ENCODE assay signal across 8 mouse cellular contexts in the genomic region with DNA sequence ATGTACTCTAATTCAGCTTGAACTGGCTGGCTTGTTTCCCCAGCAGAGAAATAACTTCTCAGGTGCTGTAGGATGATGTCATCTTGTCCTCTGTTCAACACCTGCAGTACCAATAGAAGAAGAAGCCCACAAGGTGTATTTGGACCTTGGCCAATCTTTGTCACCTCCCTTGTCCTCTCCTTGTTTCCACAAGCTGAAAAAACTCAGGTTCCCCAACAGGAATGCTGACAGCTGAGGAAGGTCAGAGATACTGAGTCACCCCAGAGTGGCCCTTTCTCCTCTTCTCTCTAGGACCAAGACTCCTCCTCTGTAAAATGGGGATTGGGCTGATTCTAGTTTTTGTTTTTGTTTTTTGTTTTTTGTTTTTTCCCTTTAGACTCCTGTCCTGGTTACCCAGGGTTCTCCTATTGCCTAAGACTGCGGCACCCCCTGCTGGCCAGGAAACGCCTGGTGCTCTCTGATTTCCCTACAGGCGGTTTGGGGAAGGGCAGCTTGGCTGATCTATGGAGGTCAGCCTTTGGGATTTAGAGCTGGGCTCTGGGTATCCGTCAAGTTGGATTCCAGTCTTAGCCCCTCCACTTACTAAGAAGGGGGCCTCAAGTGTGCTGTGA. TPM values are rescaled to one million over a fixed set of nuclear protein-coding genes. Genes with fewer than 3 reads are reported as not detected.
A peak's percentile ranks its signal among the peaks of the same experiment; 100 is the strongest.
DNase-seq lines count a peak whose midpoint lies in the region; ATAC-seq lines count a peak whose summit lies in the region.

No protein-coding gene starts in this region.

- no peak overlapping the region for H3K4me2 ChIP-seq in kidney, embryonic 15.5 days
- H3K4me2 ChIP-seq in neural tube, embryonic 11.5 days (ENCODE audit: low read depth) = no peak overlapping the region
- no peak overlapping the region for H3K4me2 ChIP-seq in stomach, embryonic 16.5 days (ENCODE audit: low read depth, low read length)

- H3K27ac ChIP-seq in kidney, embryonic 15.5 days = no peak overlapping the region
- no peak overlapping the region for H3K27ac ChIP-seq in neural tube, embryonic 11.5 days (ENCODE audit: low read depth, low read length)
- H3K27ac ChIP-seq in stomach, embryonic 16.5 days (ENCODE audit: low read length) = no peak overlapping the region

- H3K36me3 ChIP-seq in kidney, embryonic 15.5 days = no peaks in the 10 kb centered on the region
- no peaks in the 10 kb centered on the region for H3K36me3 ChIP-seq in neural tube, embryonic 11.5 days (ENCODE audit: control insufficient read depth, insufficient read depth, low read length)
- H3K36me3 ChIP-seq in stomach, embryonic 16.5 days (ENCODE audit: control insufficient read depth, insufficient read depth, low read length) = no peaks in the 10 kb centered on the region

- H3K4me1 ChIP-seq in kidney, embryonic 15.5 days = no peaks in the 10 kb centered on the region
- H3K4me1 ChIP-seq in neural tube, embryonic 11.5 days (ENCODE audit: control insufficient read depth, insufficient read depth, low read length) = no peaks in the 10 kb centered on the region
- no peaks in the 10 kb centered on the region for H3K4me1 ChIP-seq in stomach, embryonic 16.5 days (ENCODE audit: control insufficient read depth, insufficient read depth, low read length)

- H3K4me3 ChIP-seq in kidney, embryonic 15.5 days (replicated peaks) = no peak overlapping the region
- no peak overlapping the region for H3K4me3 ChIP-seq in neural tube, embryonic 11.5 days (ENCODE audit: low read depth, low read length)
- H3K4me3 ChIP-seq in stomach, embryonic 16.5 days (replicated peaks; ENCODE audit: low read length) = no peak overlapping the region

- no peak overlapping the region for H3K9ac ChIP-seq in kidney, embryonic 15.5 days
- H3K9ac ChIP-seq in neural tube, embryonic 11.5 days (ENCODE audit: low read length) = no peak overlapping the region
- H3K9ac ChIP-seq in stomach, embryonic 16.5 days (ENCODE audit: low read length) = no peak overlapping the region

- 3% methylated on average over 4 of the region's 4 CpGs for WGBS in kidney, embryonic 15.5 days
- WGBS in neural tube, embryonic 11.5 days = 2% methylated on average over 4 of the region's 4 CpGs
- 0% methylated on average over 4 of the region's 4 CpGs for WGBS in stomach, embryonic 16.5 days

- H3K27me3 ChIP-seq in kidney, embryonic 15.5 days = peaks cover 5% of the 10 kb centered on the region
- H3K27me3 ChIP-seq in neural tube, embryonic 11.5 days (ENCODE audit: control insufficient read depth, insufficient read depth, low read length) = no peaks in the 10 kb centered on the region
- H3K27me3 ChIP-seq in stomach, embryonic 16.5 days (ENCODE audit: control insufficient read depth, insufficient read depth, low read length) = no peaks in the 10 kb centered on the region

- peak; percentile 59 for ATAC-seq in kidney, embryonic 15.5 days (replicated peaks; ENCODE audit: low FRiP score)
- ATAC-seq in neural tube, embryonic 11.5 days (ENCODE audit: insufficient read depth, low FRiP score, low TSS enrichment) = peak; percentile 67
- ATAC-seq in stomach, embryonic 16.5 days (ENCODE audit: insufficient read depth, low FRiP score) = peak; percentile 81; the same call in 1 of the 2 replicates

- DNase-seq in 3T3-L1 (ENCODE audit: low read depth, low spot score) (peak; percentile 95), liver (peak; percentile 78)
- peak; percentile 80 to 85 for DNase-seq in adrenal gland, adult 18-20 months (ENCODE audit: low spot score in 2 of 2)
- DNase-seq in embryo, embryonic 11 days = peak; percentile 91
- DNase-seq in gastrocnemius, postnatal 4 days (ENCODE audit: low spot score in 2 of 2) = peak; percentile 79 to 87
- peak; percentile 84 for DNase-seq in neural tube, embryonic 11.5 days (ENCODE audit: low spot score)

- H3K9me3 ChIP-seq in kidney, embryonic 15.5 days (replicated peaks) = no peaks in the 10 kb centered on the region
- H3K9me3 ChIP-seq in neural tube, embryonic 11.5 days (ENCODE audit: control insufficient read depth, low read length) = no peaks in the 10 kb centered on the region
- no peaks in the 10 kb centered on the region for H3K9me3 ChIP-seq in stomach, embryonic 16.5 days (replicated peaks; ENCODE audit: control insufficient read depth, low read length)

RNA-seq across cellular contexts. Expression of gene Snn, which starts 26.4 kb away (rescaled TPM):
- total RNA-seq in adrenal gland, adult 18-20 months (2021) = 10 to 100 TPM in 1 of 2 experiments, 1 to 10 TPM in 1; 9.3 to 14.0 TPM
- total RNA-seq in gastrocnemius, postnatal 4 days (2021) = 10 to 100 TPM; 27.8 to 31.6 TPM
- 37.7 and 40.6 TPM in 2 replicates for polyA plus RNA-seq in kidney, embryonic 15.5 days (2015; fragmentation: Nextera tagmentation; extraction: Ambion mirVana)
- polyA plus RNA-seq in neural tube, embryonic 11.5 days (2014; fragmentation: Nextera tagmentation; extraction: Ambion mirVana) = 98.1 and 108 TPM in 2 replicates
- 23.6 and 26.4 TPM in 2 replicates for polyA plus RNA-seq in stomach, embryonic 16.5 days (2015; fragmentation: Nextera tagmentation; extraction: Ambion mirVana)

RNA-seq across cellular contexts. Expression of gene Litaf, which starts 31.7 kb away (rescaled TPM):
- 10 to 100 TPM; 48.5 to 56.4 TPM for total RNA-seq in adrenal gland, adult 18-20 months (2021)
- 10 to 100 TPM; 49.1 to 53.1 TPM for total RNA-seq in gastrocnemius, postnatal 4 days (2021)
- 122 and 123 TPM in 2 replicates for polyA plus RNA-seq in kidney, embryonic 15.5 days (2015; fragmentation: Nextera tagmentation; extraction: Ambion mirVana)
- polyA plus RNA-seq in neural tube, embryonic 11.5 days (2014; fragmentation: Nextera tagmentation; extraction: Ambion mirVana) = 59.3 and 61.0 TPM in 2 replicates
- 94.2 and 103 TPM in 2 replicates for polyA plus RNA-seq in stomach, embryonic 16.5 days (2015; fragmentation: Nextera tagmentation; extraction: Ambion mirVana)
